Mouse (Mus musculus) v-Abl transformed pro-B cells (cell line): ENCODE data around the gene Slc5a3.

Experiments
- in situ Hi-C, 2 experiments: fragments of 400-800 bp; cut with MboI; formaldehyde crosslinking; loops; one replicate each; pipeline ENCODE4 v1.15.1; 2025; ENCODE audit not compliant: unreplicated experiment in 2 of 2

The Slc5a3 gene

GRCm38 (mm10) chr16:92115611-92116421, 57.7 kb downstream of the Slc5a3 start:
- in situ Hi-C loops, result no loop called here

GRCm38 (mm10) chr16:92117337-92118209, 59.5 kb downstream of the Slc5a3 start:
- in situ Hi-C loops, result no loop called here

- in situ Hi-C loops, result no loop called here
Observed at GRCm38 (mm10) chr16:92119013-92119515, 60.9 kb downstream of the Slc5a3 start.

GRCm38 (mm10) chr16:92120899-92121531, 62.9 kb downstream of the Slc5a3 start:
- in situ Hi-C loops, result no loop called here

- in situ Hi-C loops, result no loop called here
Observed at GRCm38 (mm10) chr16:92127226-92127625, 69.1 kb downstream of the Slc5a3 start.

GRCm38 (mm10) chr16:92127666-92128065, 69.5 kb downstream of the Slc5a3 start:
- in situ Hi-C loops, result no loop called here

GRCm38 (mm10) chr16:92129843-92130242, 71.7 kb downstream of the Slc5a3 start:
- in situ Hi-C loops, result no loop called here

GRCm38 (mm10) chr16:92132511-92132910, 74.4 kb downstream of the Slc5a3 start:
- in situ Hi-C loops, result no loop called here

GRCm38 (mm10) chr16:92134148-92134764, 76.1 kb downstream of the Slc5a3 start:
- in situ Hi-C loops, result no loop called here

GRCm38 (mm10) chr16:92136275-92136674, 78.2 kb downstream of the Slc5a3 start:
- in situ Hi-C loops, result no loop called here
